Mouse (Mus musculus): ENCODE measurements around the gene Mlx.

- TF ChIP-seq CTCF (IDR thresholded peaks at IDR 0.05; ENCODE audit: low read depth, low read length), result no peak
- no peak for TF ChIP-seq GATA1 (IDR thresholded peaks at IDR 0.05; ENCODE audit: borderline replicate concordance, low read length)
- TF ChIP-seq POLR2AphosphoS5 (IDR thresholded peaks at IDR 0.05; ENCODE audit: insufficient replicate concordance, low read depth, low read length), result no peak
- no peak for TF ChIP-seq TAL1 (conservative IDR thresholded peaks at IDR 0.05; ENCODE audit: low read depth, low read length)
Observed at GRCm38 (mm10) chr11:101037795-101038194, 49.3 kb upstream of the Mlx start.
